ENCODE assay signal across 11 mouse cellular contexts in the genomic region with DNA sequence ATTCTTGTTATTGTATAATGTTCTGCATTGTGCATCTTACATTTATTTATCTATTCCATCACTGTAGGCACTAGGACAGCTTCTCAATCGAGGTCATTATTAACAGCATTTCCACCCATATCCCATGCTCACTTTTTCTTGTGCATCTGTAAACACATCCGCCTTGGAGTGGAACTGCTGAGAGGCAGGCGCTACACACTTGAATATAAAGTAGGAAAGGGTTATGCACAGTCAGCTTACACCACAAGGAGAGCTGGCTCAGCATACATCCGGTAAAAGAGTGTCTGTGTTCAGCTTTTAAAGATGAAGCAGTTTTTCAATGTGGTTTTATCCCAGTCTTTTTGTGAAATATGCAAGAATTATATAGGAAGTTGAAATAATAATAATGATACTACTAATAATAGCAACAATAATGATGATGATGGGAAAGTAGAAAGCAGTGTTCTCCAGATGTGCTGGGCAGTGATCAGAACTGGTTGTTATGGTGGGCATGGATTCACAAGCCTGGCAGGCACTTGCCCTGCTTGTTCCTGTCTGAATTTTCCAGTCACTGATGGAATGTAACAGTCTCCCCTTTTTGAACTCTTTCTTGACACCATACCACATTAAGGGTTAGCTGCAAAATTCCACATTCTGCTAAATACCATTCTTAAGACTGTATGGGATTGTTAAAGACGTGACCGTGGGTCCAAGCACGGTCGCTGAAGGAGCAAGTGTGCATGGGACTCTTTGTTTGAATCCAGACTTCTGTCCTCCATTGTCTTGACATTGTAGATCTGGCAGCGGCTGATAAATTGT.
A peak's percentile ranks its signal among the peaks of the same experiment; 100 is the strongest.
DNase-seq lines count a peak whose midpoint lies in the region; ATAC-seq and TF ChIP-seq lines count a peak whose summit lies in the region.
"Had no signal": no experiment of that assay in that cellular context is flagged by ENCODE, and none has a peak within 500 bp of the region (broad histone marks: within the 10 kb centered on the region; RNA-seq: fewer than 3 reads in every experiment).

No protein-coding gene starts in this region.

- H3K4me3 ChIP-seq in lung, embryonic 14.5 days (ENCODE audit: low read depth, low read length), result no peak overlapping the region
- no peak overlapping the region for H3K4me3 ChIP-seq in hindbrain, embryonic 15.5 days
- H3K4me3 ChIP-seq in midbrain, embryonic 16.5 days (ENCODE audit: low read depth, low read length), result no peak overlapping the region
- H3K4me3 ChIP-seq: intestine, embryonic 15.5 days; limb, embryonic 13.5 days had no signal

- no peaks in the 10 kb centered on the region for H3K9me3 ChIP-seq in lung, embryonic 14.5 days (ENCODE audit: low read depth, low read length)
- H3K9me3 ChIP-seq in hindbrain, embryonic 15.5 days, result no peaks in the 10 kb centered on the region
- H3K9me3 ChIP-seq in midbrain, embryonic 16.5 days (replicated peaks; ENCODE audit: control insufficient read depth, low read length, poor library complexity, severe bottlenecking), result no peaks in the 10 kb centered on the region
- H3K9me3 ChIP-seq: intestine, embryonic 15.5 days; limb, embryonic 13.5 days had no signal

- peaks cover 9% of the 10 kb centered on the region for H3K4me1 ChIP-seq in lung, embryonic 14.5 days (ENCODE audit: insufficient read depth)
- H3K4me1 ChIP-seq in hindbrain, embryonic 15.5 days (replicated peaks), result peaks cover 10% of the 10 kb centered on the region; the same call in 1 of the 2 replicates
- no peaks in the 10 kb centered on the region for H3K4me1 ChIP-seq in midbrain, embryonic 16.5 days (ENCODE audit: control insufficient read depth, insufficient read depth, low read length)
- H3K4me1 ChIP-seq: intestine, embryonic 15.5 days; limb, embryonic 13.5 days had no signal

- peak; percentile 31 for DNase-seq in adrenal gland, adult 2 months
- no peak for DNase-seq in adrenal gland, postnatal 4 days (ENCODE audit: low spot score in 2 of 2)
- peak; percentile 42 for DNase-seq in lung, embryonic 14.5 days
- DNase-seq in lung, postnatal 36 days, result no peak
- DNase-seq in MN1 (ENCODE audit: low spot score), result no peak
- no peak for DNase-seq in B cell, adult 2 months
- DNase-seq: cerebellum, adult 11 months had no signal

- H3K9ac ChIP-seq in lung, embryonic 14.5 days, result no peak overlapping the region
- no peak overlapping the region for H3K9ac ChIP-seq in hindbrain, embryonic 15.5 days
- no peak overlapping the region for H3K9ac ChIP-seq in midbrain, embryonic 16.5 days (ENCODE audit: low read depth, low read length)
- H3K9ac ChIP-seq: intestine, embryonic 15.5 days; limb, embryonic 13.5 days had no signal

- no peaks in the 10 kb centered on the region for H3K27me3 ChIP-seq in lung, embryonic 14.5 days (ENCODE audit: insufficient read depth, low read length)
- no peaks in the 10 kb centered on the region for H3K27me3 ChIP-seq in hindbrain, embryonic 15.5 days
- H3K27me3 ChIP-seq in midbrain, embryonic 16.5 days (ENCODE audit: control insufficient read depth, insufficient read depth, low read depth, low read length), result no peaks in the 10 kb centered on the region
- H3K27me3 ChIP-seq: intestine, embryonic 15.5 days; limb, embryonic 13.5 days had no signal

- peak overlapping the region; percentile 48; the same call in 1 of the 2 replicates for H3K27ac ChIP-seq in lung, embryonic 14.5 days (ENCODE audit: low read depth)
- peak overlapping the region; percentile 31; the same call in 1 of the 2 replicates for H3K27ac ChIP-seq in hindbrain, embryonic 15.5 days (replicated peaks)
- no peak overlapping the region for H3K27ac ChIP-seq in midbrain, embryonic 16.5 days (ENCODE audit: low read length)
- H3K27ac ChIP-seq: intestine, embryonic 15.5 days; limb, embryonic 13.5 days had no signal

- no peaks in the 10 kb centered on the region for H3K36me3 ChIP-seq in lung, embryonic 14.5 days (ENCODE audit: insufficient read depth)
- no peaks in the 10 kb centered on the region for H3K36me3 ChIP-seq in hindbrain, embryonic 15.5 days
- no peaks in the 10 kb centered on the region for H3K36me3 ChIP-seq in midbrain, embryonic 16.5 days (ENCODE audit: control insufficient read depth, insufficient read depth, low read length)
- H3K36me3 ChIP-seq: intestine, embryonic 15.5 days; limb, embryonic 13.5 days had no signal

- peak; percentile 52 for ATAC-seq in lung, embryonic 14.5 days (ENCODE audit: insufficient read depth)
- ATAC-seq in hindbrain, embryonic 15.5 days (ENCODE audit: low FRiP score, low read depth), result no peak
- ATAC-seq in midbrain, embryonic 16.5 days, result peak; percentile 70
- ATAC-seq: intestine, embryonic 15.5 days had no signal

- H3K4me2 ChIP-seq in lung, embryonic 14.5 days, result no peak overlapping the region
- no peak overlapping the region for H3K4me2 ChIP-seq in hindbrain, embryonic 15.5 days
- no peak overlapping the region for H3K4me2 ChIP-seq in midbrain, embryonic 16.5 days (ENCODE audit: low read length)
- H3K4me2 ChIP-seq: intestine, embryonic 15.5 days; limb, embryonic 13.5 days had no signal

- no peak for TF ChIP-seq CTCF in lung, embryonic 14.5 days (IDR thresholded peaks at IDR 0.05; ENCODE audit: low read depth)

- 54% methylated on average over 9 of the region's 9 CpGs for WGBS in lung, embryonic 14.5 days
- 41% methylated on average over 9 of the region's 9 CpGs for WGBS in hindbrain, embryonic 15.5 days
- WGBS in midbrain, embryonic 16.5 days, result 57% methylated on average over 9 of the region's 9 CpGs

Comparison
In these comparisons a context has a peak if more than half of its experiments do, and no peak if none do; other contexts are left out.
1. DNase-seq: peak in adrenal gland, adult 2 months (single experiment) and lung, embryonic 14.5 days (single experiment); none in adrenal gland, postnatal 4 days (0 of 2), lung, postnatal 36 days (single experiment), MN1 (single experiment) and B cell, adult 2 months (0 of 2).